Mouse (Mus musculus): ENCODE measurements around the gene Oaf. TPM values are rescaled to one million over a fixed set of nuclear protein-coding genes. Genes with fewer than 3 reads are reported as not detected.
A peak's percentile ranks its signal among the peaks of the same experiment; 100 is the strongest.

Oaf gene
- total and polyA plus RNA-seq, 3 experiments: 57.6 to 137 TPM; not detected in 1

DNA sequence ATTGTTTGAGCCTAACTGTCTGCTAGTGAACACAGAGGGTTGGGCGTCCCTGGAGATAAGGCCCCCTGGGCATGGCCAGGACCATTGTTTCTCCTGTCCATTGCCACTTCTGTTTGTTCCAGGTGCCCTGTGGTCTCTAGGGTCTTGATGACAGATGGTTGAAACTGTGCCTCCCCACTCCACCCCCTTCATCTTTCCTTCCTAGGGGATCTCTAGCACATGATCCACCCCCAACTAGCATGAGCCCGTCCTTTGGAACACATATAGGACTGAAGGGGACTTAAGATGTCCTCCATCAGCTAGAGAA lies 836 bp upstream of the Oaf start:
- Histone ChIP-seq H3K27me3 (ENCODE audit: control insufficient read depth in 1 of 2, insufficient read depth in 2 of 2, low read length in 2 of 2) (no peaks in the 10 kb centered on the region), H3K4me3 (ENCODE audit: control insufficient read depth in 1 of 2, insufficient read depth in 1 of 2, low read depth in 2 of 2, low read length in 2 of 2) (peak overlapping the region; percentile 9 to 22; a peak in 2 of 4 replicates), H3K9me3 (replicated peaks; ENCODE audit: insufficient read depth, low read length) (no peaks in the 10 kb centered on the region), H3K27ac (ENCODE audit: control insufficient read depth, low read depth, low read length) (peak overlapping the region; percentile 99), H3K4me1 (ENCODE audit: control insufficient read depth in 1 of 2, insufficient read depth in 2 of 2, low read length in 2 of 2) (peaks cover 18 to 64% of the 10 kb centered on the region in 2 experiments), H3K9ac (ENCODE audit: control insufficient read depth, low read depth, low read length, poor library complexity, severe bottlenecking) (peak overlapping the region; percentile 87), H3K36me3 (ENCODE audit: control insufficient read depth in 1 of 2, insufficient read depth in 2 of 2, low read length in 2 of 2) (peaks cover 0 to 59% of the 10 kb centered on the region in 2 experiments; a peak in 3 of 4 replicates), H3K79me2 (ENCODE audit: control insufficient read depth, insufficient read depth, low read length, poor library complexity) (peaks cover 34% of the 10 kb centered on the region)
- no peak for DNase-seq (ENCODE audit: low read depth, low spot score)
- peak; percentile 68 for TF ChIP-seq TBP (IDR thresholded peaks at IDR 0.05; ENCODE audit: low read depth, low read length)
- TF ChIP-seq MAX (IDR thresholded peaks at IDR 0.05; ENCODE audit: low read length): no peak
- TF ChIP-seq EP300 (IDR thresholded peaks at IDR 0.05; ENCODE audit: low read depth in 1 of 2, low read length in 2 of 2): peak in 1 of 2 experiments; percentile 5; a peak in 1 of 4 replicates
- 0 out of 2 replicates have a peak, but pooled peaks have one; percentile 6 for TF ChIP-seq POLR2AphosphoS5 (IDR thresholded peaks at IDR 0.05; ENCODE audit: borderline replicate concordance, low read depth, low read length)

DNA sequence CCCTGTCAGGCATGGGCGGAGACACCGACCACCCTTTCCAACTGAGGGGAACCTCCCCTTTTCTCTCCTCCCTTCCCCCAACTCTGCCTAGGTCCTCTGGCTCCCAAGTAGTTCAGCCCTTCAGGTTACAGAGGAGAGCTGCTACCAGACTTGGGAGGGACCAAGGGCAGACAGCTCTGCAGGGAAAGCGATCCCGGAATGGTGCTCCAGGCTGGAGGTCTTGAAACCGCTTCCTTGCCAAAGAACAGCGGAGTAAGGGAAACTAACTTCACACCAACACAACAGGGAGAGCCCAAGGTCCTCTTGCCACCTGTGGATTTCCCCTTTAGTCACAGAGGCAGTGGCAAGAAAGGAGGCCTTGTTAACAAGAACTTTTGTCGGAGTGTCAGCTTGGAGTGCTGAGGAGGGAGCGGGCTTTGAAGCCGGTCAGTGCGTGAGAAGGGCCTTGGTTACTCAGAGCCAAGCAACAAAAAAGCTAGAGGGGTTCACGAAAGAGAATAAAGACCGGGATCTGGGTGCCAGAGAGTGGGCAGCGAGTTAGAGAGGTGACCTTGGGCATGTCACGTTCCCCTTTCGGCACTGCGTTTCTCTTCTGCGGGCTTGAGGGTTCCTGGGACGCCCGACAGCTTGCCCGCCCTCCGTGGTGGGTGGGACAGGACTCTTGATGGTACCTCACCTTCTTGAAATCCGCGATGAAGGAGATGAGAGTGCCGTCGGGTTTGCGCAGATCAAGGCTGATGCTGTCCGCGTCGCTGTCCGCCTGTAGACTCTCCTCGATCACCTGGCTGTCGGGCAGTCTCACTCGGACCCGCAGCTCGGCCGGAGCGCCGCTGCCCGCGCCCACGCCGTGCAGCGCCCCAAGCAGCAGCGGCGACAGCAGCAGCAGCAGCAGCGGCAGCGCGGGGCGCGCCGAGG lies 823 bp downstream of the Oaf start:
- Histone ChIP-seq H3K4me1 (ENCODE audit: control insufficient read depth in 1 of 2, insufficient read depth in 2 of 2, low read length in 2 of 2) (peaks cover 23 to 66% of the 10 kb centered on the region in 2 experiments), H3K79me2 (ENCODE audit: control insufficient read depth, insufficient read depth, low read length, poor library complexity) (peaks cover 34% of the 10 kb centered on the region), H3K9ac (ENCODE audit: control insufficient read depth, low read depth, low read length, poor library complexity, severe bottlenecking) (peak overlapping the region; percentile 87), H3K4me3 (ENCODE audit: control insufficient read depth in 1 of 2, insufficient read depth in 1 of 2, low read depth in 2 of 2, low read length in 2 of 2) (peak overlapping the region; percentile 74 to 95), H3K36me3 (ENCODE audit: control insufficient read depth in 1 of 2, insufficient read depth in 2 of 2, low read length in 2 of 2) (peaks cover 0 to 67% of the 10 kb centered on the region in 2 experiments; a peak in 3 of 4 replicates), H3K9me3 (replicated peaks; ENCODE audit: insufficient read depth, low read length) (no peaks in the 10 kb centered on the region), H3K27ac (ENCODE audit: control insufficient read depth, low read depth, low read length) (peak overlapping the region; percentile 99), H3K27me3 (ENCODE audit: control insufficient read depth in 1 of 2, insufficient read depth in 2 of 2, low read length in 2 of 2) (no peaks in the 10 kb centered on the region)
- TF ChIP-seq ETS1 (IDR thresholded peaks at IDR 0.05; ENCODE audit: low read depth, low read length) (no peak), RAD21 (IDR thresholded peaks at IDR 0.05; ENCODE audit: low read depth, low read length) (no peak), HCFC1 (IDR thresholded peaks at IDR 0.05; ENCODE audit: low read depth, low read length) (no peak), NRF1 (IDR thresholded peaks at IDR 0.05; ENCODE audit: insufficient read depth, low read depth, low read length, poor library complexity, severe bottlenecking) (no peak), CHD1 (IDR thresholded peaks at IDR 0.05; ENCODE audit: low read depth, low read length) (peak; percentile 61; the same call in 1 of the 2 replicates), MAX (IDR thresholded peaks at IDR 0.05; ENCODE audit: low read length) (no peak), MXI1 (IDR thresholded peaks at IDR 0.05; ENCODE audit: low read depth, low read length) (peak; percentile 33; the same call in 1 of the 2 replicates), RCOR1 (IDR thresholded peaks at IDR 0.05; ENCODE audit: low read depth, low read length) (no peak), TBP (IDR thresholded peaks at IDR 0.05; ENCODE audit: low read depth, low read length) (no peak), NELFE (IDR thresholded peaks at IDR 0.05; ENCODE audit: low read depth, low read length) (no peak), MAZ (IDR thresholded peaks at IDR 0.05; ENCODE audit: low read depth, low read length) (0 out of 2 replicates have a peak, but pooled peaks have one; percentile 33), JUND (IDR thresholded peaks at IDR 0.05; ENCODE audit: low read depth, low read length) (no peak), USF2 (IDR thresholded peaks at IDR 0.05; ENCODE audit: borderline replicate concordance in 1 of 2, insufficient read depth in 1 of 2, low read depth in 1 of 2, low read length in 2 of 2) (no peak), SIN3A (IDR thresholded peaks at IDR 0.05; ENCODE audit: low read length) (peak; percentile 5), MYC (IDR thresholded peaks at IDR 0.05; ENCODE audit: low read depth, low read length) (0 out of 2 replicates have a peak, but pooled peaks have one; percentile 2), EP300 (IDR thresholded peaks at IDR 0.05; ENCODE audit: low read depth in 1 of 2, low read length in 2 of 2) (no peak), ELF1 (IDR thresholded peaks at IDR 0.05; ENCODE audit: low read depth, low read length) (0 out of 2 replicates have a peak, but pooled peaks have one; percentile 9), MAFK (IDR thresholded peaks at IDR 0.05; ENCODE audit: borderline replicate concordance, low read depth, low read length) (no peak), POLR2A (IDR thresholded peaks at IDR 0.05; ENCODE audit: control insufficient read depth in 1 of 2, insufficient read depth in 1 of 2, low read depth in 1 of 2, low read length in 2 of 2, poor library complexity in 1 of 2) (peak in 1 of 2 experiments; percentile 35; a peak in 2 of 4 replicates)
- DNase-seq (ENCODE audit: low read depth, low spot score): peak; percentile 61

Measured in MEL (cell line).